Mouse (Mus musculus) embryonic facial prominence, embryonic 15.5 days (tissue): ENCODE data around the gene Gm49366. TPM values are rescaled to one million over a fixed set of nuclear protein-coding genes. Genes with fewer than 3 reads are reported as not detected.
A peak's percentile ranks its signal among the peaks of the same experiment; 100 is the strongest.
"Not testable (repeated sequence)": the region's sequence is repeated elsewhere in the genome, so short reads cannot be mapped to it uniquely, and the experiment has no call there.

Experiments used
- ATAC-seq: fragments of 200-750 bp; cut with Nextera tagmentation; 2 replicates; pipeline ENCODE4 v1.8.0; 2017; ENCODE audit warnings: low read depth, moderate TSS enrichment; ENCODE audit not compliant: insufficient number of reproducible peaks, low FRiP score, low TSS enrichment
- H3K27ac ChIP-seq: fragments of 300-500 bp; sonication (generic); replicated peaks from 2 replicates; pipeline ENCODE4 v1.5.1; 2015; ENCODE audit warnings: mild to moderate bottlenecking, inconsistent platforms
- H3K27me3 ChIP-seq: fragments of 300-500 bp; sonication (generic); 2 replicates; pipeline ENCODE4 v1.6.1; 2015; ENCODE audit warnings: inconsistent platforms
- H3K36me3 ChIP-seq: fragments of 300-500 bp; sonication (generic); 2 replicates; pipeline ENCODE4 v1.6.1; 2015; ENCODE audit warnings: mild to moderate bottlenecking, inconsistent platforms
- H3K4me1 ChIP-seq: fragments of 300-500 bp; sonication (generic); 2 replicates; pipeline ENCODE4 v1.6.1; 2015; ENCODE audit warnings: inconsistent platforms
- H3K4me2 ChIP-seq: fragments of 300-500 bp; sonication (generic); replicated peaks from 2 replicates; pipeline ENCODE4 v1.6.1; 2015; ENCODE audit warnings: mild to moderate bottlenecking, inconsistent platforms
- H3K4me3 ChIP-seq: fragments of 300-500 bp; sonication (generic); replicated peaks from 2 replicates; pipeline ENCODE4 v1.5.1; 2015; ENCODE audit warnings: mild to moderate bottlenecking, inconsistent platforms
- H3K9ac ChIP-seq: fragments of 300-500 bp; sonication (generic); 2 replicates; pipeline ENCODE4 v1.6.1; 2015; ENCODE audit warnings: inconsistent platforms
- H3K9me3 ChIP-seq: fragments of 300-500 bp; sonication (generic); replicated peaks from 2 replicates; pipeline ENCODE4 v1.6.1; 2016; ENCODE audit warnings: inconsistent platforms
- WGBS: fragments of 180-500 bp; shearing (Covaris S2); methylation state at CpG from one replicate; pipeline ENCODE4 v1.1.7; 2015; 5-methylcytosine and 5-hydroxymethylcytosine counted together
- polyA plus RNA-seq: library from polyadenylated mRNA; unstranded; fragments of >200 nt; fragmentation: Nextera tagmentation; extraction: Ambion mirVana; gene quantifications from 2 replicates; pipeline ENCODE4 v1.2.1, GENCODE M21; 2015

Gm49366 gene
- polyA plus RNA-seq, 1 experiment from 2014 or later = not detected

DNA sequence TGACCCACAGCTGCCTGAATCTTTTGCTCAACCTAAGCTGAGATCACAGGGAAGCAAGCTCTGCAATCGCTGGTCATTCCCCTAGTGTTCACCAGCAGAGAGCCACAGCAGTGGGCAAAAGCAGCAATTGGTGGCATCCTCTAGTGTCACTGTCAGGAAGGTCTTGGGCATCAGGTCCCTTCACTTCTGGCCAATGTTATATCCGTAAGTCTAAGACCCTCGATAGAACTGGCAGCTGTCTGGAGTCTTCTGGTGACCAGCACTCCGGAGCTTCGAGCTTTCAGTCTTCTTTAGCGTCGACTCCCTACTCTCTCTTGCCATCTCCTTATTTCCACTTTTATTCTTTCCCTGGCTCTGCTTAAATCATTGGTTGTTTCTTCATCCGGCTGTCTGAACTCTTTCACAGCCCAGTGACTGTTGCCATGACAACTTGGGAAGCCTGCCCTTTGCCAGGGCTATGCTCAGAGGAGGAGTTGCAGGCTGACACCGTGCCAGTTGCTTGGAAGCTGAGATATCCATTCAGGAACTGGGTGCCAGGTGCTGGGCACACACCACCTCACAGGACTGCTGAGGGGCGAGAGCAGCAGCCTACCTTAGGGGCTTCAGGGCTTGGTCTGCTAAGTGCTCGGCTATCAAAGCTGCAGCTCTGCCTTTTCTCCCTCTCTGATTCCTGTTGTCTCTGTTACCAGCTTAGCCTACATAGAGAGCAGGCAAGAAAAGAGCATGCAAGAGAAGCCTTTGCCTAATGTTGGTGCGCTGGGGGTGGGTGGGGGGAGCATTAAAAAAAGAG lies 27.3 kb upstream of the Gm49366 start:
- no peak for ATAC-seq
- Histone ChIP-seq H3K27me3 (no peaks in the 10 kb centered on the region), H3K4me3 (no peak overlapping the region), H3K36me3 (no peaks in the 10 kb centered on the region), H3K27ac (no peak overlapping the region), H3K9ac (no peak overlapping the region), H3K9me3 (no peaks in the 10 kb centered on the region), H3K4me2 (peak overlapping the region; percentile 35), H3K4me1 (peaks cover 18% of the 10 kb centered on the region)
- WGBS = 50% methylated on average over 12 of the region's 12 CpGs

DNA sequence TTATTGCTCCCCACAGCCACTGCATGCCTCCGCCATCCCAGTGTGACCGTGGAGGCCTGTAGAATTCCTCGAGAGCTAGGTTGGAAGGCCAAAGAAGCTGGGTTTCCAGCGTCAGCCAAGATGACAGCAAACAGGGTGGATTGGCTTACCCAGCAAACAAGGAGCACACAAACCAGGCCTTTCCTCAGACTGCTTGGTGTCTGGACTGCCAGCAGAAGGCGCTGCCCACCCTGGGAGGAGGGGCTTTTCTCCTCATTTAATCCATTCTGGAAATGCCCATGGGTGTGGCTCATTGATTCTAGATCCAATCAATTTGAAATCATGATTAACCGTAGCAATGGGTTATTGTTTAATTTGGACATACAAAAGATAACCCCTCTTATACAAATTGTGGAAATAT lies 25.6 kb upstream of the Gm49366 start:
- Histone ChIP-seq H3K27me3 (no peaks in the 10 kb centered on the region), H3K4me1 (peaks cover 18% of the 10 kb centered on the region), H3K27ac (no peak overlapping the region), H3K9me3 (no peaks in the 10 kb centered on the region), H3K4me2 (no peak overlapping the region), H3K4me3 (no peak overlapping the region), H3K9ac (no peak overlapping the region), H3K36me3 (no peaks in the 10 kb centered on the region)
- no peak for ATAC-seq
- 70% methylated on average over 6 of the region's 6 CpGs for WGBS

DNA sequence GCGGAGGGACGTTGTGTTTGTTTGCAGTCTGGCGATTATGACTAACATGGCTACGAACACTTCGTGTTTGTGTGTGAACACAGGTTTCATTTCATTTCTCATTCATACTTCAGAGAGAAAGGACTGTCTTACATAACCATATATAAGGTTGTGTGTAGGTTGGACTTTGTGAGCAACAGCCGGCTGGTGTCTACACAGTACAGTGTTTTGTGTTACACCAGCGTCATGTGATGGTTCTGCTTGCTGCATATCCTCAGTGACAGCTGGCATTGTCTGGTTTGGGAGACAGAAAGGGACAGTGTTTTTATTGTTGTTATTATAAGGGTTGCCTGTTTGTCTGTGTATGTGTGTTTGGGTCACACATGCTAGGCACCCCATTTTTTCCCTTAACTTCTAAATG lies 25.0 kb upstream of the Gm49366 start:
- Histone ChIP-seq H3K4me1 (peaks cover 16% of the 10 kb centered on the region), H3K4me2 (no peak overlapping the region), H3K27ac (no peak overlapping the region), H3K9me3 (no peaks in the 10 kb centered on the region), H3K27me3 (no peaks in the 10 kb centered on the region), H3K4me3 (no peak overlapping the region), H3K9ac (no peak overlapping the region), H3K36me3 (no peaks in the 10 kb centered on the region)
- ATAC-seq = no peak
- WGBS = 93% methylated on average over 7 of the region's 7 CpGs

DNA sequence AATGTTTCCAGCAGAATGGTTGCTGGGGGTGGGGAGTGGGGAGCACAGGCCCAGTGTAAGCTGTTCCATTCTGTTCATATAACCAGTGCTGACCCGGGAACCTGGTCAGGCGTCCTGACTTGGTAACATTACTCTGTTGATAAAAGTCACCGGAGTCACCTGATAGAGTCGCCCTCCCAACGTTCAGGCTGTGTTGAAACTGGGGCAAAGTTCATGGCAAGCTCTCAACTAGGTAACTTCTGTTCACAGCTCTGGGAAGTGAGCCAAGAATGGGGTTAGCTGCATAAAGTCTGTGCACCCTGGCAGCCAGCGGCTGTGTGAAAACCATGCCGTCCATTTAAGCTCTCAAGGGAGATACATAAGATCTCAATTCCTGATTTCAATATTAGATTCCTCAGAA lies 18.2 kb upstream of the Gm49366 start:
- H3K27ac ChIP-seq, ATAC-seq, H3K9me3 ChIP-seq, H3K4me2 ChIP-seq, H3K36me3 ChIP-seq, H3K27me3 ChIP-seq, H3K4me1 ChIP-seq, H3K4me3 ChIP-seq, H3K9ac ChIP-seq: not testable (repeated sequence)
- 43% methylated on average over 7 of the region's 7 CpGs for WGBS

DNA sequence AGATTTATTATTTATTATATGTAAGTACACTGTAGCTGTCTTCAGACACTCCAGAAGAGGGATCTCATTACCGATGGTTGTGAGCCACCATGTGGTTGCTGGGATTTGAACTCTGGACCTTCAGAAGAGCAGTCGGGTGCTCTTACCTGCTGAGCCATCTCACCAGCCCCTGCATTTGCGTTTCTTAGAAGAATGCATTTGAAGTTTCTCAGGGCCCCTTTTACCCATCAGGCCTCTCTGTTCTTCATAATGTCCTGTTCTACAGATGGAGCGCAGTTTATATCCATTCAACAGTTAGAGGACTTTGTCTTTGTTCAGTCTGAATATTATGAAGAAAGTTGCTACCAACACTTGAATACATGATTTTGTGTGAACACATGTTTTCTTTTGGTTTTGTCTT lies 16.5 kb upstream of the Gm49366 start:
- H3K4me2 ChIP-seq, H3K4me3 ChIP-seq: not testable (repeated sequence)
- WGBS = 94% methylated on average over 4 of the region's 4 CpGs

DNA sequence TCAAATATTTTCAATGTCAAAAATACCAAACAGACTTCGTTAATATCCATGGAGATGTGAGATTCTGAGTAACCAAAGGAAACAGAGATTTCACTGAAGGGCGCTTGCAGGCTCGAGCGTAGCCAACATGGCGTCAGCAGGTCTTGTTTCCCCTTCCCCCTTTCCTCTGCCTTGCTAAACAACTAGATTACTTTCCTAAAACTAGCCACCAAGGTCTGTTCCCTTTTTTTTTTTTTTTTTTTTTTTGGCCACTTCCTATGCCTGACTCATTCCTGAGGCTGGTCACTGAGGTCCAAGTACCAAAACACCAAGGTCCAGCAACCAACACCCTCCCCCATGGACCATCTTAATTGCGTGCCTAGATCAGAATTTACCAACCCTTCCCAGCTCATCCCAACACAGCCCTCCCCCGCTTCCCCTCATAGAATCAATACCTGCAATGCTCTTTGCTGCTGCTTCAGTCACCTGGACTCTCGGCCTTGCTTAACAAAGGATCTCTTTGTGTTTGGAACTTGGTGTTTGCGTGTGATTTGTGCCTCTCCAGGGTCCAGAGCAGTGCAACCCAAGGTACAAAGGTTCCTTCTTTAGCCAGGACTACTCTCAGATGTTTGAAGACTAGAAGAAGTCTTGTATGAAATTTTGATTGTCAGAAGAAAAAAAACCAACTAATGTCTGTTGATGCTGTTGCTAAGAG lies 15.5 kb upstream of the Gm49366 start:
- H3K4me2 ChIP-seq = no peak overlapping the region
- no peaks in the 10 kb centered on the region for H3K9me3 ChIP-seq
- H3K27me3 ChIP-seq = no peaks in the 10 kb centered on the region
- no peaks in the 10 kb centered on the region for H3K4me1 ChIP-seq
- H3K27ac ChIP-seq = no peak overlapping the region
- no peak overlapping the region for H3K9ac ChIP-seq
- WGBS = 75% methylated on average over 9 of the region's 9 CpGs
- no peak overlapping the region for H3K4me3 ChIP-seq
- no peaks in the 10 kb centered on the region for H3K36me3 ChIP-seq
- ATAC-seq = no peak

More for the DNA sequence above, 16.5 kb upstream of the Gm49366 start:
- not testable (repeated sequence) for H3K27me3 ChIP-seq, H3K9me3 ChIP-seq, H3K4me1 ChIP-seq, H3K27ac ChIP-seq, H3K9ac ChIP-seq, ATAC-seq, H3K36me3 ChIP-seq

DNA sequence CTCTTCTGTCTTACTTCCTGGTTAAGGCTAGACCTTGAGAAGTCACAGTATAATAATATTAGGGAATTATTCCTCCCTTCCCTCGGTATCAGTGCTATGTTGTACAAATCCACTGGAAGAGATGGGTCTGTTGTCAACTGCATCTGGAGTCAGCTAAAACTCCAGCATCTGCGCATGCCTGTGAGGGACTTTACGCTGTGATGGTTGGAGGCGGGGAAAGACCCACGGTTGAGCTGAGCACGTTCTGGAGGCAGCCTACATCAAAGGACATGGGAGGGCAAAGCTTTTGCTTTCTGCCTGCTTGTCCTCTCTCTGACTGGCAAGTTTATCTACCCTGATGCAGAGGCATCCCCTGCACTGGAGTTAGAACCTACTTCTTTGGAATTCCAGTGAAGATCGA lies 12.8 kb upstream of the Gm49366 start:
- Histone ChIP-seq H3K4me1 (no peaks in the 10 kb centered on the region), H3K36me3 (no peaks in the 10 kb centered on the region), H3K27ac (no peak overlapping the region), H3K9ac (no peak overlapping the region), H3K4me3 (no peak overlapping the region), H3K9me3 (no peaks in the 10 kb centered on the region), H3K4me2 (no peak overlapping the region), H3K27me3 (no peaks in the 10 kb centered on the region)
- ATAC-seq = no peak
- WGBS = 69% methylated on average over 7 of the region's 7 CpGs

DNA sequence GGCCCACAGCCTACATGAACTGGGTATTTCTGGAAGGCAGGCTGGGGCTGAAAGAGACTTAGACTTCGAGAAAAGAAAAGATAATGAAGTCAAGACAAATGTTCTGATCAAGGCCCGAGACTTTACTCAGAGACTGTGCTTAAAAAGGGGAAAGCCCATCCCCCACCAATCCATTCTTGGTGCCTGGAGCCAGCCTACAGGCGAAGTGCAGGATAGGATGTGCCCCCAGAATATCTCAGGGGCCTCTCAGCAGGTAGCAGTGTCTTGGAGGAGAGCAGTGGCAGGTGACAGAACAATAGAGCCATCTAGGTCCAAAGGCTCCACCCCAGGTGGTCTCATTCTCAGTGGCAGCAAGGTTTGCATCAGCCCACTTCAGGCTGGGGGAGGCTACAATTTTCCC lies 10.4 kb upstream of the Gm49366 start:
- H3K9me3 ChIP-seq, H3K36me3 ChIP-seq, H3K9ac ChIP-seq, H3K27ac ChIP-seq, H3K27me3 ChIP-seq, H3K4me2 ChIP-seq, H3K4me3 ChIP-seq, H3K4me1 ChIP-seq, ATAC-seq: not testable (repeated sequence)
- WGBS = 61% methylated on average over 3 of the region's 3 CpGs

DNA sequence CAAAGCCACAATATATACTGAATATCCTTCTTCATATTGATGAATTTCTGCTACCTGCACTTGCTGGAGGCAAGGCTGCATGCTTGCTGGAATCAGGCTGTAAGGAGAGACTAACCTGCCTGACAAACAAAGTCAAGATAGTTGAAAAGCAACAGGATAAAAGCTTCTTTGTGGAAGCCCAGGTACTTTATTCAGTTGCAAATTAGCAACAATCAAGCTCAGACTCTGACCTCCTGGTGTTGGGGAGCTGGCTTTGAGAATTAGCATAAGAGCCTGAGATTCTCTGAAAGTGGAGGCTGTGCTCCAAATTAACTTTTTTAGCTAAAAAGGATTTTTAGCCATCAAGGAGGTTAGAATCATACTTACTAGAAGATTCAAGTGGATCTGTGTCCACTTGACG lies 9.7 kb upstream of the Gm49366 start:
- 87% methylated on average over 1 of the region's 1 CpGs for WGBS
- H3K4me2 ChIP-seq, H3K4me1 ChIP-seq, H3K9me3 ChIP-seq, H3K36me3 ChIP-seq, H3K9ac ChIP-seq, ATAC-seq, H3K27me3 ChIP-seq, H3K4me3 ChIP-seq, H3K27ac ChIP-seq: not testable (repeated sequence)

DNA sequence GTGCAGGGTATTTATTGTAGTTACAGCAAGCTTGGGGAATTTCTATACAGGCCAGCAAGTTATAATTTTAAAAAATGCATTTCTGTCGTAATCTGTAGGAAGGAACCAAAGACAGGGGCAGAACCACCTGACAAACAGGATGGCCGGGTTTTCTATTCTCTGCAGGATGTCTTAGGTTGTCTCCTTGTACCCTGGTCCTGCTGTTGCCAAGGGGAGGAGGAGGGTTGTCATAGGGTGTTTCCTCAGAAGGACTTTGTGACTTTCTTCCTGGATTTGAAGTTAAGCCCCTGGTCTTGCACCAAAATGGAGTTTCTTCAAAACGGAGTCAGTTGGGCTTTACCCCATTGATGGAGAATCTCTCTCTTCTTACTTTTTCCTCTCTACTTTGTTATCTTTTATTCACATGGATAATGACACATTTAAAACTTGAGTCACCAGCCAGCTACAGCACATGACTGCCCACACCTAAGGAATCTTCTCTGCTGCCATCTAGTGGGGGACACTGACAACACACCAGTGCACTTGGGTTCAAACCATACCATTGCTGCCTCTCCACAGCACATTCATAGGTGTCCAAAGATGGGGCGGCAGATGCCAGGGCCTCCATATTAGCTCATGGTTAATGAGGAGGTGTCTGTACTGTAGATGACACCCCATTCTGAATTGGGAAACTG lies 7.9 kb upstream of the Gm49366 start:
- whole genome bisulfite sequencing = 65% methylated on average over 4 of the region's 4 CpGs
- ATAC-seq = no peak
- no peak overlapping the region for H3K4me3 ChIP-seq
- H3K27ac ChIP-seq = no peak overlapping the region
- H3K9ac ChIP-seq = no peak overlapping the region
- H3K9me3 ChIP-seq = no peaks in the 10 kb centered on the region
- H3K4me2 ChIP-seq = no peak overlapping the region
- H3K27me3 ChIP-seq = no peaks in the 10 kb centered on the region
- H3K4me1 ChIP-seq = no peaks in the 10 kb centered on the region
- H3K36me3 ChIP-seq = no peaks in the 10 kb centered on the region

DNA sequence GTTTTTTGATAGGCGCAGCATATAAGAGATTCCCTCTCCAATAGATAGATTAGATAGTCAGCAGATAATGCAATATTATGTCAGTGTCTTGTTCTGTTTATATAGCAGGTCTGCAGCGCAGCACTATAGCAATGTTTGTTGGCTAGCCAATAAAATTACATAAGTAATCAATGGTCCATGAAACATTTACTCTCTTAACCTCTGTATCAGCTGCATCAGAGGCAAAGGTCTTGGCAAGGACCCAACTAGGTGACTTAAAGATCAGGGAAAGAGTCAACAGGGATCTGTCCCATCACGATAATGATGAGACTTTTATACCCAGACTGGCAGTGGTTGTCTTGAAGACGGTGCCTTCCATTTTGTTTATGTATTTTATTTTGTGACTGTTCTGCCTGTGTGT lies 5.9 kb upstream of the Gm49366 start:
- Histone ChIP-seq H3K4me1 (no peaks in the 10 kb centered on the region), H3K27ac (no peak overlapping the region), H3K4me2 (no peak overlapping the region), H3K9ac (no peak overlapping the region), H3K36me3 (no peaks in the 10 kb centered on the region), H3K4me3 (no peak overlapping the region), H3K27me3 (no peaks in the 10 kb centered on the region), H3K9me3 (no peaks in the 10 kb centered on the region)
- WGBS = 85% methylated on average over 4 of the region's 4 CpGs
- no peak for ATAC-seq
